Mouse (Mus musculus): ENCODE results near the gene Gaa.

The Gaa gene

DNA sequence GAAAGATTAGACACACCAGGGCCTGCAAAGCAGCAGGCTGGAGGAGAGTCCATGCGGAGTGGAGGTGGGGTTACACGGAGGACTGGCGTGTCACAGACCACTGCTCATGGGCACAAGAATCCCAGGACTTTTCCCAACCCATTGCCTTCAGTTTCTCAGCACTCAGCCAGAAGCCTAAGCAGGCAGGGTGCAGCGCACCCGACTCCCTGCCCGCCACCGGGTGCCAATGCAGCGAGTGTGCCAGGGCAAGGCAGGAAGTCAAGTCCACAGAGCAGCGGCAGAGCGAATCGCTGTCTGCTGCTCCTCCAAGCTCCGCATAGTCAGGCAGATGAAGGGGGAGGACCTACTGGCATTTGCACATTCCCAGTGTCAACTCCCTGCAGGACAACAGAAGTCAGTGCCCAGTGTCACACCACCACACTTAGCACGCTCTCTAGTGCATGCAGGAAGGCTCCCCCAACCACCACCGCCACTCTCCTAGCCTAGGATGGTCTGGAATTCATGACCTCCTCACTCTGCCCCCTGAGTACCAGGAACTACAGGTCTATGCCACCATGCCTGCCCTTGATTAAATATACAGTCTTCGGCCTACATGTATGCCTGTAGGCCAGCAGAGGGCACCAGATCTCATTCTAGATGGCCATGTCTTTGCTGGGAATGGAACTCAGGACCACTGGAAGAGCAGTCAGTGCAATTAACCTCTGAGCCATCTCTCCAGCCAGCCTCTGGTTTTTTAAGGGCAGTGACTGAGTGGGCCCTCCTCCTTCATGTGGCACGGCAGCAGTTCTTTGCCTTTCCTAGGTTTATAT lies 37.4 kb downstream of the Gaa start:
- no peak for DNase-seq

GRCm38 (mm10) chr11:119306762-119307657 lies 39.3 kb downstream of the Gaa start:
- no peak for DNase-seq

GRCm38 (mm10) chr11:119307658-119307867 lies 39.9 kb downstream of the Gaa start, which contains the start of gene Card14:
Card14 (plus strand) TSS chr11:119307768.
- DNase-seq: no peak

GRCm38 (mm10) chr11:119307916-119308315 lies 40.2 kb downstream of the Gaa start:
- DNase-seq: no peak

DNA sequence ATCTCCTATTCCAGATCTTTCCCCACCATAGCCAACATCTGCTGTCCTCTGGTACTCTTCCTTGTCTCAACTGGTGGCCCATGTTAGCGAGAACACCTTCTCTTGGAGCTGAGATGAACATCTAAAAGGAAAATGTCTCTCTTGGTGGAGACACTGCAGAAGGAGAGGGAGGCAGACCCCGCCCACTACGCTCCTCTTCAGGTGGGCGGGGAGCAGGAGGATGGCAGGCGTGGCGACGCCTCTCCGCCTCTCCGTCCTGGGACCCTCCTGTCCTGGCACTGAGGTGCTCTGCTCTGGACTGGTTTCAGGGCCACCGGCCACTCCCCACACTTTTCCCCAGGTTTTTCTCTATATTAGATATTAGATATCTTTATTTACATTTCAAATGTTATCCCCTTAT lies 42.9 kb downstream of the Gaa start:
- DNase-seq: no peak

- no peak for DNase-seq
Measured at GRCm38 (mm10) chr11:119314252-119314936, 46.7 kb downstream of the Gaa start.

DNA sequence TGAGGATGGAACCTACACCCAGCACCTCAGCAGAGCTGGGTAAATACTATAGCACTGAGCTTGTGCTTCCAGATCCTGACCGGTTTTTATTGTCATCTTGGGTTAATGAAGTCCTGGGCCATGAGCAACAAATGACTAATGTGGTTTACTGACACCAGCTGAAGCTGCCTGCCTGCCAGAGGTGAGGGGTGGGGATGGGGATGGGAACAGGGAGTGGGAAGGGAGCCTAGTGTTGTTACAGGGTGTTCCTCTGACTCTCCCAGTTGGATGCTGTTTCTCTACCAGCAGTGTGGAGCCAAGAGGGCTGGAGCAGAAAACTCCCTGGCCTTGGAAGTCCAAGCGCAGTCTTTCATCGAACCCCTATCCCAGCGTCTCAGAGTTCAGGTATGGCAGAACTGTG lies 49.0 kb downstream of the Gaa start:
- DNase-seq: no peak

GRCm38 (mm10) chr11:119322521-119322920 lies 54.8 kb downstream of the Gaa start:
- peak; percentile 36 for DNase-seq

DNA sequence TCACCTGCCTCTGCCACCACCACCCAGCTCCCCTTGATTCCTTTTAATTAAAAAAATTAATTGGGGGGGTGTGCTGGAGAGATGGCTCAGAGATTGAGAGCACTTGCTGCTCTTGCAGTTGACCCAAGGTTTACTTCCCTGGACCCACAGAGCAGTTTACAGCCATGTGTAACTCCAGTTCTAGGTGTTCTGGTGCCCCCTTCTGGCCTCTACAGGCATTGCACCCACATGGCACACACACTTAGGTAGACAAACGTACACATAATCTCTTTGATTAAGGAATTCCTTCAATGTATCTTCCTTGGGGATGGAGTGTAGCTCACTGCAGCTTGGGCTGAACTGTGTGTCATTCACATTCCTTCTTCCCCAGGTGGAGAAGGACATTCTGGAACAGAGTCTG lies 57.4 kb downstream of the Gaa start:
- no peak for DNase-seq

GRCm38 (mm10) chr11:119330592-119330991 lies 62.9 kb downstream of the Gaa start:
- DNase-seq: no peak

DNA sequence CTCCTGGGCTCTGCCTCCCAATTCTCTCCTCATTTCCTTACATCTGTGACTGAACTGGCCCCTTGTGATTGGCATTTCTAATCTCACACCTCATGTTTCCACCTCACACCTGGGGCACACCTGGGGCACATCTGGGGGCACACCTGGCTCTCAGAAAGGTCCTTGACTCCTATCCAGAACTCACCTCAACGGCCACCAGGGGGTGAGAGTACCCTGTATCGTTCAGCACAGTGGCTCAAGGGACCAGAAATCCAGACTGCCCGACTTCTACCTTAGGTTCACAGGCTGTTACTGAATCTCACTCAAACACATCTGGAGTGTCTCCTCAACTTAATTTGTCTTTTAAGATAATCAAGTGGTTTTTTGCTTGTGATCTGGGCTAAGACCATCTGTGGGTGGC lies 64.3 kb downstream of the Gaa start:
- no peak for DNase-seq
